Mouse (Mus musculus) forebrain, embryonic 16.5 days (tissue): ENCODE results near the gene Kat7. TPM values are rescaled to one million over a fixed set of nuclear protein-coding genes. Genes with fewer than 3 reads are reported as not detected.

Experiments used
- ATAC-seq: fragments of 200-750 bp; cut with Nextera tagmentation; 2 replicates; pipeline ENCODE4 v1.8.0; 2017; ENCODE audit warnings: mild to moderate bottlenecking, moderate library complexity
- H3K27ac ChIP-seq: fragments of 300-500 bp; sonication (generic); 2 replicates; pipeline ENCODE4 v1.5.1; 2014; ENCODE audit warnings: low read length, control low read depth
- H3K27me3 ChIP-seq: fragments of 300-500 bp; sonication (generic); replicated peaks from 2 replicates; pipeline ENCODE4 v1.6.1; 2014; ENCODE audit warnings: low read length; ENCODE audit not compliant: control insufficient read depth, insufficient read depth
- H3K36me3 ChIP-seq: fragments of 300-500 bp; sonication (generic); 2 replicates; pipeline ENCODE4 v1.6.1; 2014; ENCODE audit not compliant: control insufficient read depth, insufficient read depth
- H3K4me1 ChIP-seq: fragments of 300-500 bp; sonication (generic); replicated peaks from 2 replicates; pipeline ENCODE4 v1.6.1; 2014; ENCODE audit warnings: low read length; ENCODE audit not compliant: control insufficient read depth, insufficient read depth
- H3K4me2 ChIP-seq: fragments of 300-500 bp; sonication (generic); 2 replicates; pipeline ENCODE4 v1.6.1; 2014; ENCODE audit warnings: mild to moderate bottlenecking, low read length, control low read depth
- H3K4me3 ChIP-seq: fragments of 300-500 bp; sonication (generic); replicated peaks from 2 replicates; pipeline ENCODE4 v1.5.1; 2014; ENCODE audit warnings: mild to moderate bottlenecking, low read length, control low read depth
- H3K9ac ChIP-seq: fragments of 300-500 bp; sonication (generic); replicated peaks from 2 replicates; pipeline ENCODE4 v1.6.1; 2014; ENCODE audit warnings: low read depth, low read length, control low read depth
- H3K9me3 ChIP-seq: fragments of 300-500 bp; sonication (generic); 2 replicates; pipeline ENCODE4 v1.6.1; 2016; ENCODE audit warnings: low read length; ENCODE audit not compliant: control insufficient read depth
- WGBS: fragments of 180-500 bp; shearing (Covaris S2); extraction: QIAGEN DNeasy Blood & Tissue Kit; methylation state at CpG from one replicate; pipeline ENCODE4 v1.1.7; 2014; 5-methylcytosine and 5-hydroxymethylcytosine counted together
- polyA plus RNA-seq: library from polyadenylated mRNA; unstranded; fragments of >200 nt; fragmentation: Nextera tagmentation; extraction: Ambion mirVana; gene quantifications from 2 replicates; pipeline ENCODE4 v1.2.1, GENCODE M21; 2015

The Kat7 gene
- polyA plus RNA-seq, 1 experiment from 2014 or later: 73.6 TPM

DNA sequence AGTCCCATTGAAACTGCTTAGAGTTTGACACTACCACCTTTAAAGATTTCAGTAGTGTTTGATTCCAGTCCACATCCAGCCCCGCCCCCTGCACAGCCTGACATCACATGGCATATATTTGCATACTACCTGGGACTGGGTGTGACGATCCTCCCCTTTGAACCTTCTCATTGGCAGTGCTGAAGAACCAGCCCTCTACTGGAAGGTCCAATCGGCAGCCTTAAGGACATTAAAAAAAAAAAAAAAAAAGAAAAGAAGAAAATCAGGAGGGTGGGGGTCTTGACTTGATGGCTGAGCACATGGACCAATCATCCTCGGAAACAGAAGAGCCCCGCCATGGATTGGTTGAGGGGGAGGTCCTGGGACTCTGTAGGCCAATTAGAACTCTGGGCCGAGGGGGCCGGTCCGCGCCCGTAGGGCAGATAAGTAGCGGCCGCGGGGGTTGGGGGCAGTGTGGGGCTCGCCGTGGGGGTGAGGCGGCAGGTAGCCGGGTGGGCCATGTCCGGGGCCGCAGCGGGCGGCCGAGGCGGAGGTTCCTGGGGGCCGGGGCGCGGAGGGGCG is 26.6 kb upstream of the Kat7 start, which contains the start of gene Fam117a:
Fam117a (plus strand) TSS at position 451 of the 561 bp plus-strand sequence.
- no peaks in the 10 kb centered on the region for H3K36me3 ChIP-seq
- H3K27me3 ChIP-seq: no peaks in the 10 kb centered on the region; the same call in 1 of the 2 replicates
- H3K4me3 ChIP-seq: peak within 1 kb of the TSS; percentile 82
- H3K4me1 ChIP-seq: peaks cover 10% of the 10 kb centered on the region
- H3K9ac ChIP-seq: peak within 1 kb of the TSS; percentile 72
- peak; percentile 99 for ATAC-seq
- peak within 1 kb of the TSS; percentile 81 for H3K4me2 ChIP-seq
- no peak within 1 kb of the TSS for H3K27ac ChIP-seq
- under 1% methylated on average over 16 of the region's 27 CpGs for WGBS
- H3K9me3 ChIP-seq: no peaks in the 10 kb centered on the region

DNA sequence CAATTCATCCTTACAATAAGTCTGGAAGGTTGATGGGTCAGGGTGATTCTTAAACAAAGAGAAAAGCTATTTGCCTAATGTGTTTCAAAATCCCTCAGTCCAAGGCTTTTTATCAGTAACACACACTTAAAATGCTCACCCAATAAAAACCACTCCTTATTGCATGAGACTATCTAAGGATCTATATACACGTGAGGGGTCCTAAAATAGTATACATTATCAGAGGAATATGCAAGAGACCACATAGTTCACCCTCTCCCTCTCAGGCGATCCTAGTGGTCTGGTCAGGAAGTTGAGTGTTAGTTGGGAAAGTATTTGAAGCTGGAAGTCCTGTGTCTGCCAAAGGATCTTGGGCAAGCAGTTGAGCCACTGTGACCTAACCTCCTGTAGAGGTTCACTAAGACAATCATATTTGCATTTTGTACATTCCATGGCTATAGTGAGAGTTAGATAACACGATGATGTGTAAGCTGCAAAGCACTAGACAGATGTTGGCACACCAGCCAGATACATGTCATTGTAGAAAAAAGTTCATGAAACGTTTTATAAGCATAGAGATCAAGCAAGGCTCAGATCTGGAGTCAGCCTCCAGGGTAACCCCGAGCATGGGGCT is 24.5 kb upstream of the Kat7 start:
- H3K4me3 ChIP-seq: no peak overlapping the region
- H3K36me3 ChIP-seq: no peaks in the 10 kb centered on the region
- H3K27me3 ChIP-seq: no peaks in the 10 kb centered on the region; the same call in 1 of the 2 replicates
- no peaks in the 10 kb centered on the region for H3K9me3 ChIP-seq
- 72% methylated on average over 5 of the region's 5 CpGs for WGBS
- H3K27ac ChIP-seq: no peak overlapping the region
- no peak overlapping the region for H3K9ac ChIP-seq
- no peak overlapping the region for H3K4me2 ChIP-seq
- peaks cover 10% of the 10 kb centered on the region; the same call in 1 of the 2 replicates for H3K4me1 ChIP-seq
- ATAC-seq: no peak

DNA sequence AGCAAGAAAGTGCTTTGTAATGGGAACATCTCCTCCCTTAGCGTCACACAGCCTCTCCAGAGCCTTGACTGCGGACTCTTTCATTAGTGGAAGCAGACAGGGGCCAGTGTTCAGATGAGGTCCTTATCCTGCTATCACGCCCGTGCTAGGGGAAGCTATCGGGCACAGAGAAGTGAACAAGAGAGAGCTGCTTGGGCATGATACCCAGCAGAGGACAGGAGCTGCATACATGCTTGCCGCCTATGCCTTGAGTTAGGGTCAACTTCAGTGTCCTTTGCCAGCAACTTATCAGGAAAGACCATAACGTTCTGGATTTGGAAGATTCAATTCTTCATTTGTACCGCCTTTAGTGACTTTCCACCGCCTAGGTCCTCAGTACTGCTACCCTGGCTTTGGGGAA is 23.8 kb upstream of the Kat7 start:
- Histone ChIP-seq H3K27me3 (no peaks in the 10 kb centered on the region; the same call in 1 of the 2 replicates), H3K4me1 (peaks cover 6% of the 10 kb centered on the region; the same call in 1 of the 2 replicates), H3K4me3 (no peak overlapping the region), H3K27ac (no peak overlapping the region), H3K36me3 (no peaks in the 10 kb centered on the region), H3K9me3 (no peaks in the 10 kb centered on the region), H3K9ac (no peak overlapping the region), H3K4me2 (no peak overlapping the region)
- no peak for ATAC-seq
- 86% methylated on average over 9 of the region's 9 CpGs for WGBS

DNA sequence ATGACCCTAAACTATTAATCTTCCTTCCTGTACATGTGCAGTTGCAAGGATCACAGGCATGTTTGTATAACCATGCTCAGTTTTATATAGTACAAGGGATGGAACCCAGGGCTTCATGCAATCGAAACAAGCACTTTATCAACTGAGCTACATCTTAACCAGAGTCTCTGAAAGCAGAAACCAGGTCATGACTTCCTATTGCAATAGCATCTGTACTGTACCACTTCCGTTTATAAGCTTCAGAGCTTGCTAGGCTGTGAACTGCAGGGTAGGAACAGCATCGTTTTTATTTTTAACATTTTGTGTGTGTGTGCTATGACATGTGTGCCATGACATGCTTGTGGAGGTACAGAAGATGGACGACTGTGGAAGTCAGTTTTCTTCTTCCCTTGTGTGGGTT is 23.2 kb upstream of the Kat7 start:
- Histone ChIP-seq H3K9me3 (no peaks in the 10 kb centered on the region), H3K4me1 (peaks cover 6% of the 10 kb centered on the region; the same call in 1 of the 2 replicates), H3K9ac (no peak overlapping the region), H3K4me2 (no peak overlapping the region), H3K27ac (no peak overlapping the region), H3K27me3 (no peaks in the 10 kb centered on the region; the same call in 1 of the 2 replicates), H3K36me3 (no peaks in the 10 kb centered on the region), H3K4me3 (no peak overlapping the region)
- WGBS: 57% methylated on average over 4 of the region's 4 CpGs
- ATAC-seq: no peak

DNA sequence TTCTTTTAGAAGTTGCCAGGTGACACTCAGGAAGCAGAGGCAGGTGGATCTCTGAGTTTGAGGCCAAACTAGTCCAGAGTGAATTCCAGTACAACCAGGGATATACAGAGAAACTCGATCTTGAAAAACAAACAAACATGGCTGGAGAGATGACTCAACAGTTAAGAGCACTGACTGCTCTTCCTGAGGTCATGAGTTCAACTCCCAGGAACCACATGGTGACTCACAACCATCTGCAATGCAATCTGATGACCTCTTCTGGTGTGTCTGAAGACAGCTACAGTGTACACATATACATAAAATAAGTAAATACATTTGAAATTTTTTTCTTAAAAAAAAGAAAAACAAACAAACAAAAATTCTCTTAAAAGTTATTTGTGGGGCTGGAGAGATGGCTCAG is 20.6 kb upstream of the Kat7 start:
- H3K4me1 ChIP-seq: no peaks in the 10 kb centered on the region
- no peaks in the 10 kb centered on the region for H3K9me3 ChIP-seq
- 81% methylated on average over 1 of the region's 1 CpGs for WGBS
- no peaks in the 10 kb centered on the region for H3K36me3 ChIP-seq
- H3K4me2 ChIP-seq: no peak overlapping the region
- no peaks in the 10 kb centered on the region for H3K27me3 ChIP-seq
- H3K27ac ChIP-seq: no peak overlapping the region
- ATAC-seq: no peak
- H3K9ac ChIP-seq: no peak overlapping the region
- H3K4me3 ChIP-seq: no peak overlapping the region

DNA sequence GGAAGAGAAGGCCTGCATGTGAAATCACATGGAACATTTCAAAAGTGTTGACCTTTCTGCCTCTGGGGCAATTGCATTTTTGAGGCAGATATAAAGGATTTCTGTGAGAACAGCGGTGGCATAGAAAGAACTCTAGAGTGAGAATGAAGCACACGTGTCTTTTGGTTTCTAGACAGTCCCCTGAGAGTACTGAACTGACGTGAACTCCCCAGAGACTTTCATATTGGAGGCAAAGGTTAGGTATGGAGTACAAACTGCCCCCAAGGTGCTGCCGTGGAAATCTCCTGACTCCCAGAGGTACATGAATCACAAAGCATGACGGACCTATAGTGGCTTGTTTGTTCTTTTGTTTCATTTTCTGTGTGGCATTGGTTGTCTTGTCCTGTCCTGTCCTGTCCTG is 18.6 kb upstream of the Kat7 start:
- Histone ChIP-seq H3K27me3 (no peaks in the 10 kb centered on the region), H3K27ac (no peak overlapping the region), H3K4me3 (no peak overlapping the region), H3K4me2 (no peak overlapping the region), H3K36me3 (no peaks in the 10 kb centered on the region), H3K9ac (no peak overlapping the region), H3K9me3 (no peaks in the 10 kb centered on the region), H3K4me1 (no peaks in the 10 kb centered on the region)
- WGBS: 75% methylated on average over 5 of the region's 5 CpGs
- no peak for ATAC-seq

DNA sequence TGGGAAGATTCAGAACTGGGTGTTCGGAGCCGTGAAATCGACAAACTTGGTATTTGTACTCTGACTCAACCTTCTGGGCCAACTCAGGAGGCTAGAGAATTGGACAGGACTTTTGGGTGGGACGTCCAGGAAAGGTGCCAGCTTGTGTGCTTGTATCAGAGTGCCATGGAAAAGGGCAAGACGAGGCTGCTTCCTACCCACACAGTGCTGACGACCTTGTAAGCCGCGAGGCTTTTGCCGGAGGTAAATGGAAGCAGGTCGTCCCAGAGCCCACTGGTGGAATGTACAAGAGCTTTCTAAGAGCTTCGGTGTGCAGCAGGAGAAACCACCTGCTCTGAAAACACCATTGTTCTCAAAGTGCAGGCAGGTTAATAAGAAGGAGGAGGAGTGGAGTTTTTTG is 16.2 kb upstream of the Kat7 start:
- H3K4me1 ChIP-seq: no peaks in the 10 kb centered on the region
- WGBS: 74% methylated on average over 11 of the region's 11 CpGs
- H3K27me3 ChIP-seq: no peaks in the 10 kb centered on the region
- H3K36me3 ChIP-seq: no peaks in the 10 kb centered on the region
- ATAC-seq: no peak
- H3K9ac ChIP-seq: no peak overlapping the region
- H3K27ac ChIP-seq: no peak overlapping the region
- H3K4me2 ChIP-seq: no peak overlapping the region
- H3K4me3 ChIP-seq: no peak overlapping the region
- H3K9me3 ChIP-seq: no peaks in the 10 kb centered on the region

DNA sequence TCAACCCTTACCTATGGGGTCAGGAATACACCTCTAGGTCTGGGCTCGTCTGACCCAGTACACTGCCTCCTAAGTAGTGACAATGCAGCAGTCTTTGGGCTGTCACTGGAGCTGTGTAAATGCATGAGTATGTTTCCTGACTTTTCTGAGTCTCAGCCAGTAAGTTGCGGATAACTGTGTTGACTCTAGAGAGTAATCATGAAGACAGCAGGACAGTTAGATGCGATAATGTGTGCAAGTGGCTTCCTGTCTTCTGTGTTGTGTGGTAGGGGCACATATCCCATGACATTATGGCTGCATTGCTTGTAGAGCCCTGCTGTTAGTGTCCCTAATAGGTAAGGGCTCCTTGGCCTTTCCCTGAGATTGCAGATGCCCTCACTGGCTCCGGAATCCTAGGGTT is 15.8 kb upstream of the Kat7 start:
- no peak for ATAC-seq
- H3K9me3 ChIP-seq: no peaks in the 10 kb centered on the region
- H3K27ac ChIP-seq: no peak overlapping the region
- H3K27me3 ChIP-seq: no peaks in the 10 kb centered on the region
- WGBS: 93% methylated on average over 4 of the region's 4 CpGs
- no peaks in the 10 kb centered on the region for H3K4me1 ChIP-seq
- H3K4me2 ChIP-seq: no peak overlapping the region
- no peaks in the 10 kb centered on the region for H3K36me3 ChIP-seq
- H3K9ac ChIP-seq: no peak overlapping the region
- no peak overlapping the region for H3K4me3 ChIP-seq

DNA sequence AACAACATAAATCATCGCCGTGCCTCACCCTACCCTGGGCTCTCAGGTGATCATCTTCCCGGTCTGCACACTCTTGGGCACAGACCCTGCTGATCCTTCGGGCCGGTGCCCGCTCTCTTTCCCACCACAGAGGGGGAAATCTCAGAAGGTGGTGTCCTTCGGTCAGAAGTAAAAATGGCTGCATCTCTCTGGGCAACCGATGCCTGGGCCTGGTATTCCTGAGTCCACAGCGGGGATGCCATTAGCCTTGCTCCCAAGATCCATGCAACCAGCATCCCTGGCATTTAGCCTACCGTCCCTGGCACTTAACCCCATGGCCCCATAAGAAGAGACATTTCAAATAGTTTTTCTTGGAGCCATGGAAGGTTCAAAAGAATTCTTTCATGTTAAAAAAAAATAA is 14.1 kb upstream of the Kat7 start:
- H3K4me2 ChIP-seq: no peak overlapping the region
- H3K4me3 ChIP-seq: no peak overlapping the region
- H3K36me3 ChIP-seq: no peaks in the 10 kb centered on the region
- WGBS: 80% methylated on average over 10 of the region's 10 CpGs
- no peak for ATAC-seq
- no peak overlapping the region for H3K9ac ChIP-seq
- no peaks in the 10 kb centered on the region for H3K9me3 ChIP-seq
- H3K27ac ChIP-seq: no peak overlapping the region
- H3K4me1 ChIP-seq: no peaks in the 10 kb centered on the region
- no peaks in the 10 kb centered on the region for H3K27me3 ChIP-seq
